Mouse (Mus musculus): Measurements from ENCODE around the gene Rap1gap2. TPM values are rescaled to one million over a fixed set of nuclear protein-coding genes. Genes with fewer than 3 reads are reported as not detected.

Gene Rap1gap2
- polyA plus RNA-seq, 1 experiment from 2014 or later: 5.0 TPM

- no peak for ATAC-seq (ENCODE audit: low FRiP score, low TSS enrichment)
- Histone ChIP-seq H3K9ac (ENCODE audit: low read depth, low read length) (no peak overlapping the region), H3K4me1 (ENCODE audit: control insufficient read depth, insufficient read depth, low read length) (0 out of 2 replicates have a peak, but pooled peaks cover 4% of the 10 kb centered on the region), H3K27ac (ENCODE audit: low read depth, low read length) (no peak overlapping the region), H3K9me3 (ENCODE audit: control insufficient read depth, low read length) (no peaks in the 10 kb centered on the region; the same call in 1 of the 2 replicates), H3K27me3 (ENCODE audit: control insufficient read depth, insufficient read depth, low read length) (peaks cover 32% of the 10 kb centered on the region), H3K4me2 (replicated peaks; ENCODE audit: low read depth, low read length) (no peak overlapping the region), H3K4me3 (ENCODE audit: low read length) (peak overlapping the region; percentile 40; the same call in 1 of the 2 replicates), H3K36me3 (ENCODE audit: control insufficient read depth, insufficient read depth, low read length) (no peaks in the 10 kb centered on the region)
- WGBS: 7% methylated on average over 5 of the region's 5 CpGs
These were observed 647 bp downstream of the Rap1gap2 start for GRCm38 (mm10) chr11:74610068-74610467.

GRCm38 (mm10) chr11:74602286-74602685 is 8.4 kb downstream of the Rap1gap2 start:
- no peaks in the 10 kb centered on the region for H3K27me3 ChIP-seq (ENCODE audit: control insufficient read depth, insufficient read depth, low read length)
- H3K9ac ChIP-seq (ENCODE audit: low read depth, low read length): no peak overlapping the region
- WGBS: 78% methylated on average over 1 of the region's 1 CpGs
- H3K27ac ChIP-seq (ENCODE audit: low read depth, low read length): no peak overlapping the region
- no peak overlapping the region for H3K4me2 ChIP-seq (replicated peaks; ENCODE audit: low read depth, low read length)
- no peak overlapping the region for H3K4me3 ChIP-seq (ENCODE audit: low read length)
- no peaks in the 10 kb centered on the region for H3K9me3 ChIP-seq (ENCODE audit: control insufficient read depth, low read length)
- ATAC-seq (ENCODE audit: low FRiP score, low TSS enrichment): no peak
- no peaks in the 10 kb centered on the region for H3K4me1 ChIP-seq (ENCODE audit: control insufficient read depth, insufficient read depth, low read length)
- H3K36me3 ChIP-seq (ENCODE audit: control insufficient read depth, insufficient read depth, low read length): no peaks in the 10 kb centered on the region

- Histone ChIP-seq H3K4me2 (replicated peaks; ENCODE audit: low read depth, low read length) (no peak overlapping the region), H3K36me3 (ENCODE audit: control insufficient read depth, insufficient read depth, low read length) (no peaks in the 10 kb centered on the region), H3K4me1 (ENCODE audit: control insufficient read depth, insufficient read depth, low read length) (no peaks in the 10 kb centered on the region), H3K9me3 (ENCODE audit: control insufficient read depth, low read length) (no peaks in the 10 kb centered on the region), H3K27ac (ENCODE audit: low read depth, low read length) (no peak overlapping the region), H3K27me3 (ENCODE audit: control insufficient read depth, insufficient read depth, low read length) (no peaks in the 10 kb centered on the region), H3K9ac (ENCODE audit: low read depth, low read length) (no peak overlapping the region), H3K4me3 (ENCODE audit: low read length) (no peak overlapping the region)
- no peak for ATAC-seq (ENCODE audit: low FRiP score, low TSS enrichment)
These were observed 12.8 kb downstream of the Rap1gap2 start for GRCm38 (mm10) chr11:74597990-74598337.

DNA sequence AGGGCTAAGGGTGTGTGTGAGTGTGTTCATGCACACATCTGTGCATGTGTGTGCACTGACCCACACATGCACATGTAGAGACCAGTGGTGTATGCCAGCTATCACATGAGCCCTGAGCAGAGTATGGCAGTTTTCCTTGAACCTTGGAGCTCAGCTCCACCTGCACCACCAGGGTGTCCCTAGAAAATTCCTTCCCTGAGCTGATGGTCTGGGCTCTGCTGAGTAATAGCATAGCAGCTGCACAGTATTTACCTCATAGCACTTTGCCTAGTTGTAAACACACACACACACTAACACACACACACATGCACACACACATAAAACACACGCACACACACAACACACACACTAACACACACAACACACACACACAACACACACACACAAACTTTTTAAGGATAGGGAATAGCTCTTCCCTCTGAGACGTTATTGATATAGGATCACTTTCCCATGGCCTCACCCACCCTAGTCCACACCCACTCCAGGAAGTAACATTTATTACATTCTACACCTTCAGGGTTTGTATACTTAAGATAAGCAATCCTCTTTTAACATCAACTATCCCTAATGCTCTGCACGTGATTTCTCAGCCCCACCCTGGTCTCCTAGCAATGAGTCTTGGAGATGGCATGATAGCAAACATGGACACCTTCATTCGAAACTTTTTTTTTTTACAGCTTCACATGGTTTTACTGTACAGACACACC is 13.3 kb downstream of the Rap1gap2 start:
- no peaks in the 10 kb centered on the region for H3K27me3 ChIP-seq (ENCODE audit: control insufficient read depth, insufficient read depth, low read length)
- ATAC-seq (ENCODE audit: low FRiP score, low TSS enrichment): no peak
- H3K9me3 ChIP-seq (ENCODE audit: control insufficient read depth, low read length): no peaks in the 10 kb centered on the region
- H3K4me1 ChIP-seq (ENCODE audit: control insufficient read depth, insufficient read depth, low read length): no peaks in the 10 kb centered on the region
- H3K4me3 ChIP-seq (ENCODE audit: low read length): no peak overlapping the region
- no peak overlapping the region for H3K9ac ChIP-seq (ENCODE audit: low read depth, low read length)
- 74% methylated on average over 4 of the region's 4 CpGs for WGBS
- no peak overlapping the region for H3K27ac ChIP-seq (ENCODE audit: low read depth, low read length)
- H3K36me3 ChIP-seq (ENCODE audit: control insufficient read depth, insufficient read depth, low read length): no peaks in the 10 kb centered on the region
- no peak overlapping the region for H3K4me2 ChIP-seq (replicated peaks; ENCODE audit: low read depth, low read length)

DNA sequence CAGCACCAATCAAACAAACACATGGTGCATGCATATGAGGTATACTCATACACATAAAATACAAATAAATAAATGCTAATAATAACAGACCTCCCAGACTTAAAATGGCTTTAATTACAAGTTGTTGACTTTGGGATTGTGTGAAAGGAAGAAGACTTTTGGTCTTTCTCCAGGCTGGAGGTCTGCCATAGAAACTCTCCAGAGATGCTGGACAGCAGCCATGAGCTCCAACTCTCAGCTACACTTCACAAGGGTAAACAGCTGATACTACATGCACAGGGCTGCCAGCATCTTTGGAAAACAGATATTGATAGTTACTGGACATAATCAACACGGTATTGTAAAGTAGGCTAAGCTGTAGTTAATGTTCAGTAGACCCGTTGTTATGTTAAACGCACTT is 18.5 kb downstream of the Rap1gap2 start:
- Histone ChIP-seq H3K9ac (ENCODE audit: low read depth, low read length) (no peak overlapping the region), H3K4me3 (ENCODE audit: low read length) (no peak overlapping the region), H3K4me2 (replicated peaks; ENCODE audit: low read depth, low read length) (no peak overlapping the region), H3K27ac (ENCODE audit: low read depth, low read length) (no peak overlapping the region), H3K9me3 (ENCODE audit: control insufficient read depth, low read length) (no peaks in the 10 kb centered on the region), H3K4me1 (ENCODE audit: control insufficient read depth, insufficient read depth, low read length) (peaks cover 4% of the 10 kb centered on the region; the same call in 1 of the 2 replicates), H3K27me3 (ENCODE audit: control insufficient read depth, insufficient read depth, low read length) (peaks cover 45% of the 10 kb centered on the region), H3K36me3 (ENCODE audit: control insufficient read depth, insufficient read depth, low read length) (no peaks in the 10 kb centered on the region)
- ATAC-seq (ENCODE audit: low FRiP score, low TSS enrichment): no peak
- 77% methylated on average over 3 of the region's 3 CpGs for WGBS

GRCm38 (mm10) chr11:74590691-74591090 is 20.0 kb downstream of the Rap1gap2 start:
- Histone ChIP-seq H3K27ac (ENCODE audit: low read depth, low read length) (no peak overlapping the region), H3K4me3 (ENCODE audit: low read length) (no peak overlapping the region), H3K36me3 (ENCODE audit: control insufficient read depth, insufficient read depth, low read length) (no peaks in the 10 kb centered on the region), H3K4me2 (replicated peaks; ENCODE audit: low read depth, low read length) (no peak overlapping the region), H3K4me1 (ENCODE audit: control insufficient read depth, insufficient read depth, low read length) (peaks cover 4% of the 10 kb centered on the region; the same call in 1 of the 2 replicates), H3K9ac (ENCODE audit: low read depth, low read length) (no peak overlapping the region), H3K9me3 (ENCODE audit: control insufficient read depth, low read length) (no peaks in the 10 kb centered on the region), H3K27me3 (ENCODE audit: control insufficient read depth, insufficient read depth, low read length) (peaks cover 45% of the 10 kb centered on the region)
- 43% methylated on average over 13 of the region's 13 CpGs for WGBS
- ATAC-seq (ENCODE audit: low FRiP score, low TSS enrichment): no peak

GRCm38 (mm10) chr11:74590239-74590596 is 20.5 kb downstream of the Rap1gap2 start:
- Histone ChIP-seq H3K27me3 (ENCODE audit: control insufficient read depth, insufficient read depth, low read length) (peaks cover 45% of the 10 kb centered on the region), H3K4me3 (ENCODE audit: low read length) (peak overlapping the region; percentile 42), H3K27ac (ENCODE audit: low read depth, low read length) (no peak overlapping the region), H3K4me1 (ENCODE audit: control insufficient read depth, insufficient read depth, low read length) (peaks cover 4% of the 10 kb centered on the region; the same call in 1 of the 2 replicates), H3K36me3 (ENCODE audit: control insufficient read depth, insufficient read depth, low read length) (no peaks in the 10 kb centered on the region), H3K9ac (ENCODE audit: low read depth, low read length) (no peak overlapping the region), H3K4me2 (replicated peaks; ENCODE audit: low read depth, low read length) (peak overlapping the region; percentile 65), H3K9me3 (ENCODE audit: control insufficient read depth, low read length) (no peaks in the 10 kb centered on the region)
- ATAC-seq (ENCODE audit: low FRiP score, low TSS enrichment): no peak
- WGBS: under 1% methylated on average over 25 of the region's 25 CpGs

DNA sequence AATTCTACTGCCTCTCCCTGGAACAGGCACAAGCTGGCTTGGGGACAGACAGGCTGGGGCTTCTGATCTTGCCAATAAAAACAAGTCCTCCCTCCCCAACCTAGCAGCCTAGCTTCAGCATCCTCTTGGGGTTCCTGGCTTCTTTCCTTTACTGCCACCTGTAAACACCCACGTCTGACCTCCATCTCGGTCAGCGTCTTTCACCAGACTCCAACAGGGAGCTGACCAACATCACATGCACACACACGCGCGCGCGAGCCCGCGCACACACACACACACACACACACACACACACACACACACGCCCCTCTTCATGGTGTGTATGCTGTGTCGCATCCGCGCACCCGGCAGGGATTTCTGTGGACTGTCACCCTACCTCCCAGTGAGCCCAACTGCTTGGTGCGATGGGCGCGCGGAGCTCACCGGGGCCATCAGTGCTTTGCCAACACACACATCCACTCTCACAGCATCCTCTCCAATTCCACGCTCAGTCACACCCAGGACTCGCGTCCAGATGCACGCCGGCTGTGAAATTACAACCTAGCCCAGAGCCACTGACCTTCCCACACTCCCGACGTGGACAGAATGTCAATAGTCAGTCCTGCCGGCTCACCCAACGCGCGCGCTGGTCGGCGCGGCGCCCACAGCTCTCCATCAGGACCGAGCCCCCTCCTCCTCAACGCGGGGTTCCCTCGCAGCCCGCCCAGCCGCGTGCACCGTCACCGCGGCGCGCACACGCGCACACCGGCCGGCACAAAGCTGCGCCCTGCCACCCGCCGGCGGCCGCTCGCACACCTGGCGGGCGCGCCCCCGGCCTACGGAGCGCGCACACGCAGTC is 21.1 kb downstream of the Rap1gap2 start:
- Histone ChIP-seq H3K4me3 (ENCODE audit: low read length) (peak overlapping the region; percentile 42), H3K27ac (ENCODE audit: low read depth, low read length) (no peak overlapping the region), H3K4me2 (replicated peaks; ENCODE audit: low read depth, low read length) (peak overlapping the region; percentile 65), H3K9me3 (ENCODE audit: control insufficient read depth, low read length) (no peaks in the 10 kb centered on the region), H3K9ac (ENCODE audit: low read depth, low read length) (no peak overlapping the region), H3K36me3 (ENCODE audit: control insufficient read depth, insufficient read depth, low read length) (no peaks in the 10 kb centered on the region), H3K4me1 (ENCODE audit: control insufficient read depth, insufficient read depth, low read length) (peaks cover 4% of the 10 kb centered on the region; the same call in 1 of the 2 replicates), H3K27me3 (ENCODE audit: control insufficient read depth, insufficient read depth, low read length) (peaks cover 45% of the 10 kb centered on the region)
- WGBS: 2% methylated on average over 65 of the region's 66 CpGs
- ATAC-seq (ENCODE audit: low FRiP score, low TSS enrichment): no peak

GRCm38 (mm10) chr11:74586401-74586800 is 24.3 kb downstream of the Rap1gap2 start:
- H3K4me2 ChIP-seq (replicated peaks; ENCODE audit: low read depth, low read length): no peak overlapping the region
- 63% methylated on average over 5 of the region's 5 CpGs for WGBS
- H3K4me3 ChIP-seq (ENCODE audit: low read length): no peak overlapping the region
- peaks cover 40% of the 10 kb centered on the region for H3K27me3 ChIP-seq (ENCODE audit: control insufficient read depth, insufficient read depth, low read length)
- no peaks in the 10 kb centered on the region for H3K36me3 ChIP-seq (ENCODE audit: control insufficient read depth, insufficient read depth, low read length)
- H3K9me3 ChIP-seq (ENCODE audit: control insufficient read depth, low read length): no peaks in the 10 kb centered on the region
- H3K9ac ChIP-seq (ENCODE audit: low read depth, low read length): no peak overlapping the region
- H3K27ac ChIP-seq (ENCODE audit: low read depth, low read length): no peak overlapping the region
- ATAC-seq (ENCODE audit: low FRiP score, low TSS enrichment): no peak
- H3K4me1 ChIP-seq (ENCODE audit: control insufficient read depth, insufficient read depth, low read length): peaks cover 4% of the 10 kb centered on the region; the same call in 1 of the 2 replicates
